Mouse (Mus musculus) ES-E14 (cell line): Measurements from ENCODE around the gene Brap.

ENCODE experiments used
- CHD2 ChIP-seq: IDR thresholded peaks from 2 replicates; pipeline ENCODE4 v1.6.1; 2014; ENCODE audit warnings: mild to moderate bottlenecking, low read depth, low read length, inconsistent platforms
- MAFK ChIP-seq: IDR thresholded peaks from 2 replicates; pipeline ENCODE4 v1.6.1; 2014; ENCODE audit warnings: mild to moderate bottlenecking, low read depth, low read length, inconsistent platforms; ENCODE audit not compliant: insufficient read depth
- ZC3H11A ChIP-seq: IDR thresholded peaks from 2 replicates; pipeline ENCODE4 v1.6.1; 2012; ENCODE audit warnings: low read depth, mild to moderate bottlenecking, inconsistent platforms, low read length, borderline replicate concordance
- ZNF384 ChIP-seq: IDR thresholded peaks from 2 replicates; pipeline ENCODE4 v1.6.1; 2012; ENCODE audit warnings: low read depth, low read length, inconsistent platforms

- TF ChIP-seq CHD2 (no peak), ZC3H11A (no peak), MAFK (no peak), ZNF384 (no peak)
These were observed 54.0 kb downstream of the Brap start for GRCm38 (mm10) chr5:121714331-121714730.
